Mouse (Mus musculus): ENCODE measurements around the gene Gm11985.

- TF ChIP-seq POLR2A (IDR thresholded peaks at IDR 0.05; ENCODE audit: low read depth, low read length) = no peak
- no peak for TF ChIP-seq RCOR1 (conservative IDR thresholded peaks at IDR 0.05; ENCODE audit: low read depth, low read length)
- no peak for TF ChIP-seq MAX (IDR thresholded peaks at IDR 0.05; ENCODE audit: low read length)
- TF ChIP-seq CTCF (conservative IDR thresholded peaks at IDR 0.05 in 1 of 2, IDR thresholded peaks at IDR 0.05 in 1 of 2; ENCODE audit: low read depth in 2 of 2, low read length in 2 of 2) = no peak
- no peak for TF ChIP-seq EP300 (IDR thresholded peaks at IDR 0.05; ENCODE audit: low read length)
- no peak for TF ChIP-seq ZMIZ1 (IDR thresholded peaks at IDR 0.05; ENCODE audit: low read depth, low read length)
- TF ChIP-seq MXI1 (IDR thresholded peaks at IDR 0.05; ENCODE audit: low read depth, low read length) = no peak
- no peak for TF ChIP-seq MEF2A (IDR thresholded peaks at IDR 0.05; ENCODE audit: borderline replicate concordance, low read depth, low read length)
- no peak for TF ChIP-seq MAFK (IDR thresholded peaks at IDR 0.05; ENCODE audit: insufficient replicate concordance, low read length)
- TF ChIP-seq POLR2AphosphoS2 (IDR thresholded peaks at IDR 0.05; ENCODE audit: low read depth, low read length) = no peak
- no peak for TF ChIP-seq GABPA (IDR thresholded peaks at IDR 0.05; ENCODE audit: insufficient replicate concordance, low read depth, low read length)
- no peak for TF ChIP-seq ZKSCAN1 (IDR thresholded peaks at IDR 0.05; ENCODE audit: borderline replicate concordance, low read depth, low read length)
- no peak for TF ChIP-seq PAX5 (IDR thresholded peaks at IDR 0.05; ENCODE audit: low read length)
Observed at GRCm38 (mm10) chr11:7184420-7184819, 3.9 kb downstream of the Gm11985 start.
